Mouse (Mus musculus): ENCODE results near the gene Clrn1.

Gene Clrn1

GRCm38 (mm10) chr3:58831586-58831985, 53.6 kb downstream of the Clrn1 start:
- DNase-seq (ENCODE audit: low spot score in 2 of 2), result no peak

DNA sequence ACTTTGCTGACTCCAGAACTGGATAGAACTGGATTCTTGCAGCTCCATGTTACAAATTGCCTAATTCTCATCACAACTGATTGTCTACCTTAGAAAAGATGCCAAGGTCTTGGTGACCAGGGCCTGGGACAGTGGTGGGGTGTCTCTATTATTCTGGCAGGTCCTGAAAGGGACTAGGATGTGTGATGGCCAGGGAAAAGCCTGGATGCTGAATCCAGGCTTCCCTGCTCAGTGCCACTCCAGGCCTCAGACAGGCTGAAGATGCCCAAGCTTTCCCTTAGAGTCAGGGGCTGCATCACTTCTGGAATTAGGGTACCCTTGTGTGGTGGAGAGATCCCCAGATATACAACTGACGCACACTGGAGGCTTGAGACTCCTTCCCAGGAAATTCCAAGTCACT, 55.2 kb downstream of the Clrn1 start:
- DNase-seq (ENCODE audit: low spot score in 2 of 2), result no peak

- DNase-seq (ENCODE audit: low spot score in 2 of 2), result no peak
Observed at GRCm38 (mm10) chr3:58828366-58829153, 56.6 kb downstream of the Clrn1 start.

DNA sequence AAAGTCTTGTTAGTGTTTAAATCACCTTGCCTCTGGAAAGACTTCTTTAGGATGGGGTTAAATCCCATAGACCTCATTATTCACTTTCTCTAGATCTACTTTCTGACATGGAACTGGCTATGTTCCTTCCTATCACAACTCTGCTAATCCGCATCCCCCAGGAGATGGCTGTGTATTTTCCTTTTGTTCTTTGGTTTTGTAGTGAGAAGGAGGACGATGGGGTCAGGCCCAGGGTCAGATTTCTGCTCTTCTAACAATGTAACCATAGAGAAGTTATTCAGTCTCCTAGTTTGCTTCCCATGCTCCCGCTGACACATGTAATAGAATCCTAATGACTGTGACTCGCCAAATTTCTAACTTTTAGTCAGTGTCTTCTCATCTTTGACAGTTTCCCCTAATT, 58.9 kb downstream of the Clrn1 start:
- DNase-seq (ENCODE audit: low spot score in 2 of 2), result no peak

DNA sequence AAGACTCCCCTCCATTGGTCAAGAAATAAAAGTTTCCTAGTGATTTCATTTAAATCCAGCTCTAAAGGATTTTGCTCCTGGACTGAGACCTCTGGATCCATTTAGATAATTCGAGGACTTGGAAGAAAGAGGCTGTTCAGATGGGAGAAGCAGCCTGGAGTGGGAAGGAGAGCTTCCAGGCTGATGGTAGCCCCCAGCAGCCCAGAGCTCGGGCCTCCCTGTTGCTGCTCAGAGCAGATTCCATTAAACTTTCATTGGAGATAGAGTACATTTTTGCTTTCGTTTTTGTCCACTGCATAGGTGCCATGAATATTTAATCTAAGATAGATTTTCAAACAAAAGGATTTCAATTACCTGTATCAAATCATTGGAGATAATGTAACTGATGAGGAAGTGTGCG, 62.9 kb downstream of the Clrn1 start, which contains the start of gene Mindy4b-ps:
Gene Mindy4b-ps, minus strand, starts transcription at position 101 of the 400 bp plus-strand sequence.
- DNase-seq (ENCODE audit: low spot score in 2 of 2), result no peak

- peak in 1 of 2 experiments; percentile 4 for DNase-seq (ENCODE audit: low spot score in 2 of 2)
Observed at GRCm38 (mm10) chr3:58817337-58817736, 67.8 kb downstream of the Clrn1 start.

- DNase-seq (ENCODE audit: low spot score in 2 of 2), result peak; percentile 35 to 37
Observed at GRCm38 (mm10) chr3:58814191-58814590, 70.9 kb downstream of the Clrn1 start.

DNA sequence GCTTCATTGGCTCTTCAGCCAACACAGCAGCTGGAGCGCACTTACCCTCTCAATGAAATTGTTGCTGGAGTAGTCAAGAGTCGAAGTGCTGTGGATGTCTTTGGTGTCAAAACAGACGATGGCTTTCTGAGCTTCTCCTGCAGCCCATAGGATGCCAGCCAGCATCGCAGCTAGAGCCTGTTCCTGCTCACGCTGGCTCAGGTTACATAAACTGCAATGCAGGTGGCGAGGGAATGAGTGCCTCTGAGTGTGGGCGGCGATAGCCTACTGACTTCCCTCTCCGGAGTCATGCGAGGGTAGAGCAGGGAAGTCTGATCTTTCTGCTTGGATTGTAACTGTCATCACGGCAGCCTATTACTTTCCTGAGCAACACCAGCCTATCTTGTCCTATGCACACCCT, 74.8 kb downstream of the Clrn1 start:
- no peak for DNase-seq (ENCODE audit: low spot score in 2 of 2)

GRCm38 (mm10) chr3:58809111-58809915, 75.8 kb downstream of the Clrn1 start:
- DNase-seq (ENCODE audit: low spot score in 2 of 2), result no peak

DNA sequence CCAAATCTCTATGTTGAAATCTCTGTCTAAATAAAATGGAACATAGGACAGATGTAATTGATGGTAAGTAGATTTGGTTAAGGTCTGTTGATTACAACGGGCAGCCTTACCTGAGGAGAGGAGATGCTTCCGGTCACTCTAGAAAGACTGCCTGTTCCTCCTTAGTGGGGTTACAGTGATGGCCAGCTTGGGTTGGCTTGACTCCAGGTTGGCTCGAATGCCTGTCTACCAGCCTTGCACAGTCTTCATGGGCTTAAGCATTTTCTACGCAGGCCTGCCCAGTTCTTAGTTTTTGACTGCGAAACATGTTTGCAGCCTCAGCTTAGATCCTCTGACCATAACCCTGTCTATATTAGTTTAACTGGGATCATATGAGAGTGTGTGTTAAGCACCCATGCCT, 76.5 kb downstream of the Clrn1 start:
- DNase-seq (ENCODE audit: low spot score in 2 of 2), result no peak

GRCm38 (mm10) chr3:58804745-58805144, 80.4 kb downstream of the Clrn1 start:
- DNase-seq (ENCODE audit: low spot score in 2 of 2), result peak; percentile 72 to 77

DNA sequence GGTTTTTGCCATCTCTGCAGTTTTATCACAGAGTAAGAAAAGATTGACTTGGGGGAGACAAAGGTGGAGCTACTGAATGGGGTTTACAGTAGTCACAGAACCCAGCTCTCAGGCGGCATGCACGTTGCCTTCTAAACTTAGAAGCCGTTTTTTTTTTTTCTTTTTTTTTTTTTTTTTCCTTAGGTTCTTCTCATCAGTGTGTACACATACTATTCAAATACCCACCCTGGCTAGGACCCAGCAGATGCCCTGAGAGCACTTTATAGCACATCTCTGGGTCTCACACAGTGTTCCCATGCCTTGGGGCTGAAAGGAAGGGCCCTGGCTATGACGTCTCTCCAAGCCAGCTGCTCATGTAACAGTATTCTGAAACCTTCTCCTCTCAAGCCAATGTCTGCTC, 86.5 kb downstream of the Clrn1 start:
- DNase-seq (ENCODE audit: low spot score in 2 of 2), result no peak

DNA sequence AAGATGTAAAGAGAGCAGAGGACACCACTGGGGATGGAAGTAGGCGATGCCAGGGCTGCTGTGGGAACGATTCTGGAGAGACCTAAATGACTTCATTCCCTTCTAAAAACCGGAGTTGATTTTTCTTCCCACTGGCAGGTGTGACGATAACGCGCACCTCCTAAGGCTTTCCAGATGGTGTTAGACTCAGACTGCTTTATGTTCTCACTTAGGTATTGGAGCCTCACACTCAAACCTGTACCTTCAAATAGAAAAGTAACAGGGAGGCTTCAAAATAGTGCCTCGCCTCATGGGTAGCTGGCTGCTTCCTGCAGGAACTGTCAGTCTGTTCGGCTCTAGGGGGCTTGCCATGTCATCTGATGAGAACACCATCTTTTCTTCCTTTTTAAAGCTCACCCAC, 86.9 kb downstream of the Clrn1 start:
- DNase-seq (ENCODE audit: low spot score in 2 of 2), result no peak

Data from heart, adult 9 months (tissue).